Mouse (Mus musculus): Measurements from ENCODE around the gene Atp11a. TPM values are rescaled to one million over a fixed set of nuclear protein-coding genes. Genes with fewer than 3 reads are reported as not detected.

Atp11a gene
- polyA plus RNA-seq, 1 experiment from 2014 or later, result 45.4 TPM

GRCm38 (mm10) chr8:12732431-12732830 lies 24.4 kb upstream of the Atp11a start:
- DNase-seq (ENCODE audit: low spot score) (no peak), ATAC-seq (no peak)
- no peak overlapping the region for H3K4me3 ChIP-seq (ENCODE audit: low read depth, low read length)

GRCm38 (mm10) chr8:12739113-12739512 lies 17.7 kb upstream of the Atp11a start:
- Histone ChIP-seq H3K4me3 (ENCODE audit: low read depth, low read length) (no peak overlapping the region), H3K4me2 (replicated peaks; ENCODE audit: low read depth, low read length) (no peak overlapping the region), H3K9me3 (ENCODE audit: low read length) (no peaks in the 10 kb centered on the region), H3K4me1 (ENCODE audit: insufficient read depth, low read depth, low read length) (no peaks in the 10 kb centered on the region), H3K27ac (ENCODE audit: low read length) (no peak overlapping the region), H3K36me3 (ENCODE audit: insufficient read depth, low read length) (no peaks in the 10 kb centered on the region), H3K9ac (replicated peaks; ENCODE audit: low read depth) (no peak overlapping the region), H3K27me3 (replicated peaks; ENCODE audit: insufficient read depth, low read length) (no peaks in the 10 kb centered on the region)
- no peak for DNase-seq (ENCODE audit: low spot score)
- no peak for ATAC-seq
- TF ChIP-seq CTCF (IDR thresholded peaks at IDR 0.05) (no peak), EP300 (IDR thresholded peaks at IDR 0.05) (no peak)
- 71% methylated on average over 9 of the region's 9 CpGs for WGBS

More at GRCm38 (mm10) chr8:12732431-12732830, 24.4 kb upstream of the Atp11a start:
- Histone ChIP-seq H3K9me3 (ENCODE audit: low read length) (no peaks in the 10 kb centered on the region), H3K36me3 (ENCODE audit: insufficient read depth, low read length) (no peaks in the 10 kb centered on the region), H3K27ac (ENCODE audit: low read length) (no peak overlapping the region), H3K27me3 (replicated peaks; ENCODE audit: insufficient read depth, low read length) (no peaks in the 10 kb centered on the region), H3K9ac (replicated peaks; ENCODE audit: low read depth) (no peak overlapping the region), H3K4me1 (ENCODE audit: insufficient read depth, low read depth, low read length) (no peaks in the 10 kb centered on the region), H3K4me2 (replicated peaks; ENCODE audit: low read depth, low read length) (no peak overlapping the region)
- TF ChIP-seq EP300 (IDR thresholded peaks at IDR 0.05) (no peak), CTCF (IDR thresholded peaks at IDR 0.05) (no peak)
- 77% methylated on average over 6 of the region's 6 CpGs for WGBS

DNA sequence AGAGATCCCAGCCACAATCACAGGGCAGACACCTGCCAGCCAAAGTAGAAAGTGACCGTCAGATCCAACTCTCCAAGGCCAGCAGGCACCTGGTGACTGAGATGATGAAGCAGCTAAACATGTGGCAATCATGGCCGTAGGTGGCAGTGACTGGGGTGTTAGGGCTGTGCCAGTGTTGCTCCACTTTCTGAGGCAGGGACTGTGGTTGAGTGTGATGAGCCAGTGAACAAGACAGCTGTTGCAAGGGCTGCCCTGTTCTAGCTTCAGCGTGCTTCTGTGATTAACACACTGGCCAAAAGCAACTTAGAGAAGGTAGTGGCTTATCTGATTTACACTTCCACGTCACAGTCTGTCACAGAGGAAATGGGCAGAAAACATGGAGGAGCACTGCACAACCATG lies 13.4 kb upstream of the Atp11a start:
- Histone ChIP-seq H3K27ac (ENCODE audit: low read length) (no peak overlapping the region), H3K36me3 (ENCODE audit: insufficient read depth, low read length) (no peaks in the 10 kb centered on the region), H3K27me3 (replicated peaks; ENCODE audit: insufficient read depth, low read length) (no peaks in the 10 kb centered on the region), H3K4me3 (ENCODE audit: low read depth, low read length) (no peak overlapping the region), H3K4me2 (replicated peaks; ENCODE audit: low read depth, low read length) (no peak overlapping the region), H3K4me1 (ENCODE audit: insufficient read depth, low read depth, low read length) (no peaks in the 10 kb centered on the region), H3K9ac (replicated peaks; ENCODE audit: low read depth) (no peak overlapping the region), H3K9me3 (ENCODE audit: low read length) (no peaks in the 10 kb centered on the region)
- DNase-seq (ENCODE audit: low spot score) (no peak), ATAC-seq (no peak)
- TF ChIP-seq EP300 (IDR thresholded peaks at IDR 0.05), result no peak
- TF ChIP-seq CTCF (IDR thresholded peaks at IDR 0.05), result no peak
- WGBS, result 83% methylated on average over 4 of the region's 4 CpGs

DNA sequence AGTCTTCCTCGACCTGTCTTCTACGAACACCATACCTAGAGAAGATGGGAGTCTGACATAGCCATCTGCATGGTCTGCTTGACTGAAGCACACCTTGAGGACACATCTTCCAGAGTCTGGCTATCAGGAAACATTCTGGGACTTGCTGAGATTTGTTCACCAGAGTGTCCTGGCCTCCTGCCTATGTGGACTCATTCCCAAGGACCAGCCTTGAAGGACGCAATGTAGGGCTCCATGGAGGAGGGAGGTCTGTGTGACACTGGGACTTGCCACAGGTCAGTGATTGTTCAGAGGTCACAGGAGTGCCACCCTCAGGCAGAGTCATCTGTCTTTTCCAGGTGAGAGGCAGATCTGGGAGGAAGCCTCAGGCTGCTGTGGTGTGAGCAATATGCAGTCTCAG lies 8.6 kb upstream of the Atp11a start:
- no peaks in the 10 kb centered on the region for H3K4me1 ChIP-seq (ENCODE audit: insufficient read depth, low read depth, low read length)

GRCm38 (mm10) chr8:12749116-12749515 lies 7.7 kb upstream of the Atp11a start:
- WGBS, result 62% methylated on average over 7 of the region's 7 CpGs
- ATAC-seq, result peak; percentile 71
- no peaks in the 10 kb centered on the region for H3K36me3 ChIP-seq (ENCODE audit: insufficient read depth, low read length)
- no peak overlapping the region for H3K4me2 ChIP-seq (replicated peaks; ENCODE audit: low read depth, low read length)
- no peak overlapping the region for H3K4me3 ChIP-seq (ENCODE audit: low read depth, low read length)
- no peak overlapping the region for H3K9ac ChIP-seq (replicated peaks; ENCODE audit: low read depth)
- no peaks in the 10 kb centered on the region for H3K9me3 ChIP-seq (ENCODE audit: low read length)
- H3K27ac ChIP-seq (ENCODE audit: low read length), result no peak overlapping the region
- DNase-seq (ENCODE audit: low spot score), result no peak
- TF ChIP-seq CTCF (IDR thresholded peaks at IDR 0.05) (no peak), EP300 (IDR thresholded peaks at IDR 0.05) (0 out of 2 replicates have a peak, but pooled peaks have one; percentile 21)
- no peaks in the 10 kb centered on the region for H3K27me3 ChIP-seq (replicated peaks; ENCODE audit: insufficient read depth, low read length)
- H3K4me1 ChIP-seq (ENCODE audit: insufficient read depth, low read depth, low read length), result no peaks in the 10 kb centered on the region

More for the DNA sequence above, 8.6 kb upstream of the Atp11a start:
- 89% methylated on average over 3 of the region's 3 CpGs for WGBS
- Histone ChIP-seq H3K9ac (replicated peaks; ENCODE audit: low read depth) (no peak overlapping the region), H3K4me2 (replicated peaks; ENCODE audit: low read depth, low read length) (no peak overlapping the region), H3K4me3 (ENCODE audit: low read depth, low read length) (no peak overlapping the region), H3K27ac (ENCODE audit: low read length) (no peak overlapping the region), H3K9me3 (ENCODE audit: low read length) (no peaks in the 10 kb centered on the region), H3K36me3 (ENCODE audit: insufficient read depth, low read length) (no peaks in the 10 kb centered on the region), H3K27me3 (replicated peaks; ENCODE audit: insufficient read depth, low read length) (no peaks in the 10 kb centered on the region)
- TF ChIP-seq EP300 (IDR thresholded peaks at IDR 0.05), result no peak
- no peak for TF ChIP-seq CTCF (IDR thresholded peaks at IDR 0.05)
- no peak for DNase-seq (ENCODE audit: low spot score)
- no peak for ATAC-seq

- DNase-seq (ENCODE audit: low spot score) (no peak), ATAC-seq (no peak)
- H3K4me1 ChIP-seq (ENCODE audit: insufficient read depth, low read depth, low read length), result peaks cover 6% of the 10 kb centered on the region; the same call in 1 of the 2 replicates
- H3K9ac ChIP-seq (replicated peaks; ENCODE audit: low read depth), result no peak overlapping the region
- no peaks in the 10 kb centered on the region for H3K27me3 ChIP-seq (replicated peaks; ENCODE audit: insufficient read depth, low read length)
- H3K4me2 ChIP-seq (replicated peaks; ENCODE audit: low read depth, low read length), result no peak overlapping the region
- no peaks in the 10 kb centered on the region for H3K9me3 ChIP-seq (ENCODE audit: low read length)
- WGBS, result 58% methylated on average over 6 of the region's 6 CpGs
- H3K36me3 ChIP-seq (ENCODE audit: insufficient read depth, low read length), result no peaks in the 10 kb centered on the region
- no peak overlapping the region for H3K4me3 ChIP-seq (ENCODE audit: low read depth, low read length)
- no peak overlapping the region for H3K27ac ChIP-seq (ENCODE audit: low read length)
- TF ChIP-seq CTCF (IDR thresholded peaks at IDR 0.05) (no peak), EP300 (IDR thresholded peaks at IDR 0.05) (no peak)
Measured at GRCm38 (mm10) chr8:12753054-12753453, 3.8 kb upstream of the Atp11a start.

DNA sequence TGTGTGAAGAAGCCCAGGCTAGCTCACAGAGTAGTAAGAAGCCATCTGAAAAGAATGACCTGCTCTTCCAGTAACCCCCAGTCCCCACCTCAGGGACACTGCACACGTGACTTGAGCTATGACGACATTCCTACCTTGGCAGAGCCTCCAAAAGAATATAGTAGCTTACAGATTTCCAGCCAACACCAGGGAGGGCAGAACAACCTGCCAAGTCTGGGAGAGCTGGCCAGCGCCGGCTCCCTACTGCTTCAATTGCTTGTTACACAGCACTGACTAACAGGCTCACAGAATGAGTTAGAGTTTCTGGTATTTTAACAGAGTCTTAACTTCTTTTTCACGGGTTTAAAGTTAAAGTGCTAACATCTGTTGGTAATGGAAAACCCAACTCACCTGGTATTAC lies 2.7 kb upstream of the Atp11a start:
- H3K27ac ChIP-seq (ENCODE audit: low read length), result no peak overlapping the region
- no peak for TF ChIP-seq CTCF (IDR thresholded peaks at IDR 0.05)
- no peak for TF ChIP-seq EP300 (IDR thresholded peaks at IDR 0.05)
- H3K4me2 ChIP-seq (replicated peaks; ENCODE audit: low read depth, low read length), result no peak overlapping the region
- DNase-seq (ENCODE audit: low spot score) (no peak), ATAC-seq (no peak)
- WGBS, result 53% methylated on average over 5 of the region's 5 CpGs
- no peak overlapping the region for H3K4me3 ChIP-seq (ENCODE audit: low read depth, low read length)
- no peak overlapping the region for H3K9ac ChIP-seq (replicated peaks; ENCODE audit: low read depth)
- no peaks in the 10 kb centered on the region for H3K27me3 ChIP-seq (replicated peaks; ENCODE audit: insufficient read depth, low read length)
- no peaks in the 10 kb centered on the region for H3K36me3 ChIP-seq (ENCODE audit: insufficient read depth, low read length)
- H3K4me1 ChIP-seq (ENCODE audit: insufficient read depth, low read depth, low read length), result peaks cover 8% of the 10 kb centered on the region; the same call in 1 of the 2 replicates
- no peaks in the 10 kb centered on the region for H3K9me3 ChIP-seq (ENCODE audit: low read length)

All from lung, postnatal 0 days (tissue).